Mouse (Mus musculus): ENCODE data around the gene Gm6096. TPM values are rescaled to one million over a fixed set of nuclear protein-coding genes. Genes with fewer than 3 reads are reported as not detected.
"Not testable (repeated sequence)": the region's sequence is repeated elsewhere in the genome, so short reads cannot be mapped to it uniquely, and the experiment has no call there.

The Gm6096 gene
- polyA plus RNA-seq (2012; rRNA removed), result not detected in 2 replicates

DNA sequence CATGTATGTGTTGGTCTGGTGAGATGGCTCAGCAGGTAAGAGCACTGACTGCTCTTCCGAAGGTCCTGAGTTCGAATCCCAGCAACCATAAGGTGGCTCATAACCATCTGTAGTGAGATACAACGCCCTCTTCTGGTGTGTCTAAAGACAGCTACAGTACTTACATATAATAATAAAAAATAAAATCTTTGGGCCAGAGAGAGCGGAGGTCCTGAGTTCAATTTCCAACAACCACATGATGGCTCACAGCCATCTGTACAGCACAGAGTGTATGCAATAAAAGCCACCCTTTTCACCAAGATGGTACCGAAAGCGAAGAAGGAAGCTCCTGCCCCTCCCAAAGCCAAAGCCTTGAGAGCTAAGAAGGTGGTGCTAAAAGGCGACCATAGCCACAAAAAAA is at the start of gene Gm6096:
Gm6096 (plus strand) TSS at position 301 of the 400 bp plus-strand sequence.
- H3K27ac ChIP-seq (ENCODE audit: insufficient read depth, low read depth, low read length), result no peak within 1 kb of the TSS
- no peak for DNase-seq
- H3K4me3 ChIP-seq (ENCODE audit: insufficient read depth, low read depth, low read length), result no peak within 1 kb of the TSS
- 95% methylated on average over 7 of the region's 7 CpGs for WGBS
- H3K27me3 ChIP-seq (replicated peaks; ENCODE audit: control insufficient read depth, insufficient read depth, low read length), result no peaks in the 10 kb centered on the region
- H3K4me1 ChIP-seq (ENCODE audit: control insufficient read depth, insufficient read depth, low read length), result no peaks in the 10 kb centered on the region
- H3K36me3 ChIP-seq (ENCODE audit: control insufficient read depth, insufficient read depth, low read length), result peaks cover 13% of the 10 kb centered on the region
- TF ChIP-seq CTCF (conservative IDR thresholded peaks at IDR 0.05; ENCODE audit: insufficient read depth, insufficient read length, low read depth, low read length) (no peak), POLR2A (IDR thresholded peaks at IDR 0.05; ENCODE audit: low read depth, low read length) (no peak)

DNA sequence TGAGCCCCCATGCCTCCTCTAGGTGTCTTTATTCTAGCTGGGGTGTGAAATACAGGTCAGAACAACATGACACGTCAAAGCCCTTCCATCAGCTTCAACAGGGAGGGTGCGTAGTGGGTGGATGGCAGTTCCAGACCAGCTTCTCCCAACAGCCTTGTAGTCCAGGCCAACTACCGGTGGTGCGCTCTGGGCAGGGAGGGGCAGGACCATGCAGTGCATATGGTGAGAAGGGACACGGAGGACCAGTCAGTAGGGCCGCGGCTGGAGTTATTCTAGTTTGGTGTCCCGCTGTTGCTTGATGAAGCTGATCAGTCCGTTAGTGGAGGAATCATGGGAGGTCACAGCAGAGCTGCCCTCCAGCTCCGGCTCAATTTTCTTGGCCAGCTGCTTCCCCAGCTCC is 48.7 kb upstream of the Gm6096 start:
- H3K4me1 ChIP-seq (ENCODE audit: control insufficient read depth, insufficient read depth, low read length); H3K27me3 ChIP-seq (replicated peaks; ENCODE audit: control insufficient read depth, insufficient read depth, low read length); H3K4me3 ChIP-seq (ENCODE audit: insufficient read depth, low read depth, low read length); H3K36me3 ChIP-seq (ENCODE audit: control insufficient read depth, insufficient read depth, low read length); H3K27ac ChIP-seq (ENCODE audit: insufficient read depth, low read depth, low read length); DNase-seq: not testable (repeated sequence)
- WGBS, result 80% methylated on average over 10 of the region's 10 CpGs

GRCm38 (mm10) chr7:34206331-34206730 is 44.5 kb upstream of the Gm6096 start:
- Histone ChIP-seq H3K4me3 (ENCODE audit: insufficient read depth, low read depth, low read length) (no peak overlapping the region), H3K36me3 (ENCODE audit: control insufficient read depth, insufficient read depth, low read length) (peaks cover 9% of the 10 kb centered on the region), H3K27ac (ENCODE audit: insufficient read depth, low read depth, low read length) (no peak overlapping the region), H3K27me3 (replicated peaks; ENCODE audit: control insufficient read depth, insufficient read depth, low read length) (no peaks in the 10 kb centered on the region), H3K4me1 (ENCODE audit: control insufficient read depth, insufficient read depth, low read length) (no peaks in the 10 kb centered on the region)
- WGBS, result 83% methylated on average over 6 of the region's 6 CpGs
- TF ChIP-seq POLR2A (IDR thresholded peaks at IDR 0.05; ENCODE audit: low read depth, low read length), result no peak
- no peak for TF ChIP-seq CTCF (conservative IDR thresholded peaks at IDR 0.05; ENCODE audit: insufficient read depth, insufficient read length, low read depth, low read length)
- no peak for DNase-seq

GRCm38 (mm10) chr7:34208027-34208745 is 42.7 kb upstream of the Gm6096 start:
- DNase-seq, result no peak
- Histone ChIP-seq H3K27ac (ENCODE audit: insufficient read depth, low read depth, low read length) (no peak overlapping the region), H3K36me3 (ENCODE audit: control insufficient read depth, insufficient read depth, low read length) (peaks cover 7% of the 10 kb centered on the region; the same call in 1 of the 2 replicates), H3K27me3 (replicated peaks; ENCODE audit: control insufficient read depth, insufficient read depth, low read length) (no peaks in the 10 kb centered on the region), H3K4me1 (ENCODE audit: control insufficient read depth, insufficient read depth, low read length) (no peaks in the 10 kb centered on the region), H3K4me3 (ENCODE audit: insufficient read depth, low read depth, low read length) (no peak overlapping the region)
- TF ChIP-seq POLR2A (IDR thresholded peaks at IDR 0.05; ENCODE audit: low read depth, low read length) (no peak), CTCF (conservative IDR thresholded peaks at IDR 0.05; ENCODE audit: insufficient read depth, insufficient read length, low read depth, low read length) (peak; percentile 36; the same call in 1 of the 2 replicates)
- WGBS, result 91% methylated on average over 9 of the region's 9 CpGs

- no peak for DNase-seq
- Histone ChIP-seq H3K27ac (ENCODE audit: insufficient read depth, low read depth, low read length) (no peak overlapping the region), H3K36me3 (ENCODE audit: control insufficient read depth, insufficient read depth, low read length) (no peaks in the 10 kb centered on the region; the same call in 1 of the 2 replicates), H3K4me1 (ENCODE audit: control insufficient read depth, insufficient read depth, low read length) (no peaks in the 10 kb centered on the region), H3K4me3 (ENCODE audit: insufficient read depth, low read depth, low read length) (no peak overlapping the region), H3K27me3 (replicated peaks; ENCODE audit: control insufficient read depth, insufficient read depth, low read length) (no peaks in the 10 kb centered on the region)
- TF ChIP-seq POLR2A (IDR thresholded peaks at IDR 0.05; ENCODE audit: low read depth, low read length), result no peak
- no peak for TF ChIP-seq CTCF (conservative IDR thresholded peaks at IDR 0.05; ENCODE audit: insufficient read depth, insufficient read length, low read depth, low read length)
- 70% methylated on average over 7 of the region's 7 CpGs for WGBS
Measured at GRCm38 (mm10) chr7:34213281-34213680, 37.6 kb upstream of the Gm6096 start.

- Histone ChIP-seq H3K36me3 (ENCODE audit: control insufficient read depth, insufficient read depth, low read length) (no peaks in the 10 kb centered on the region; the same call in 1 of the 2 replicates), H3K4me3 (ENCODE audit: insufficient read depth, low read depth, low read length) (no peak overlapping the region), H3K27ac (ENCODE audit: insufficient read depth, low read depth, low read length) (no peak overlapping the region), H3K27me3 (replicated peaks; ENCODE audit: control insufficient read depth, insufficient read depth, low read length) (no peaks in the 10 kb centered on the region), H3K4me1 (ENCODE audit: control insufficient read depth, insufficient read depth, low read length) (no peaks in the 10 kb centered on the region)
- TF ChIP-seq POLR2A (IDR thresholded peaks at IDR 0.05; ENCODE audit: low read depth, low read length), result no peak
- no peak for TF ChIP-seq CTCF (conservative IDR thresholded peaks at IDR 0.05; ENCODE audit: insufficient read depth, insufficient read length, low read depth, low read length)
- peak; percentile 22 for DNase-seq
- WGBS, result 90% methylated on average over 8 of the region's 8 CpGs
Measured at GRCm38 (mm10) chr7:34214644-34215043, 36.2 kb upstream of the Gm6096 start.

DNA sequence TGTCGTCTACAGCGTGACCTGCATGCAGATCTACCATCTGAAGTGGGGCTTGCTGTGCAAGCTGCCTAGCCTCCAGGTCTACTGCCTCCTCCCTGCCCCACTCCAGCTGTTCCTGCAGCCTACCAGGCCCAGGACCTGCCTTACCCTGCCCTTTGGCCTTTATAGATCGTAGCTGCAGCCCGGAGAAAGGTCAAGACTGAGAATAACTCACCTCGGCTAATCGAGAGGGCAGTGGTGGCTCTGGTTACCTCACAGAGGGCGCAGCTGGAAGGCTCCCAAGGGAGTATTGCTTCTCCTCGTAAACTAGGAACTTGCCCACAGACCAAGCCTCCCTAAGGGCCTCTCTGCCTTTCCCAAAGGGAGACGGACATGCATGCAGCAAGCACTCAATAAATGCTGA is 35.4 kb upstream of the Gm6096 start:
- Histone ChIP-seq H3K4me3 (ENCODE audit: insufficient read depth, low read depth, low read length) (no peak overlapping the region), H3K27ac (ENCODE audit: insufficient read depth, low read depth, low read length) (no peak overlapping the region), H3K27me3 (replicated peaks; ENCODE audit: control insufficient read depth, insufficient read depth, low read length) (no peaks in the 10 kb centered on the region), H3K4me1 (ENCODE audit: control insufficient read depth, insufficient read depth, low read length) (no peaks in the 10 kb centered on the region), H3K36me3 (ENCODE audit: control insufficient read depth, insufficient read depth, low read length) (no peaks in the 10 kb centered on the region; the same call in 1 of the 2 replicates)
- no peak for TF ChIP-seq CTCF (conservative IDR thresholded peaks at IDR 0.05; ENCODE audit: insufficient read depth, insufficient read length, low read depth, low read length)
- TF ChIP-seq POLR2A (IDR thresholded peaks at IDR 0.05; ENCODE audit: low read depth, low read length), result no peak
- DNase-seq, result no peak
- 61% methylated on average over 9 of the region's 9 CpGs for WGBS

Measured in kidney, adult 2 months (tissue).